Mouse (Mus musculus): ENCODE measurements around the gene Crybg2. TPM values are rescaled to one million over a fixed set of nuclear protein-coding genes. Genes with fewer than 3 reads are reported as not detected.

Gene Crybg2
- total RNA-seq, 2 experiments from 2014 or later, result 2.3 to 2.4 TPM

DNA sequence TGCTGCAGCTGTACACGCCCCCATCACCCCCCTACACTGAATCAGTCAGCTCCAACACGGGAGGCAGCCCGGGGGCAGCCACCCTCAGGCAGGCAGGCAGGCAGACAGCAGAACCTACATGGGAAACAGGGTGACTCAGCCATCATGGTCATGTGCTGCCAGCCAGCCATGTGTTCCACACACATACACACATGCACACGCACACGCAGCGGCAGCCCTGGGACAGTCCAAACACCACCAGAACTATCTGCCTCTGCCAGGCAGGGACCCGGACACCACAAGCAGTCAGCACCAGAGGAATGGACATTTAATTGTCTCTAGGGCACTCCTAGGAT lies 66.5 kb downstream of the Crybg2 start:
- TF ChIP-seq CTCF (IDR thresholded peaks at IDR 0.05), result no peak
- Histone ChIP-seq H3K27ac (peak overlapping the region; percentile 94), H3K4me3 (peak overlapping the region; percentile 89)
- peak; percentile 69 to 70 for DNase-seq (ENCODE audit: extremely low spot score in 1 of 2, low spot score in 2 of 2)
- intact Hi-C loops (cut with DNase I), result no loop called here

GRCm38 (mm10) chr4:134127793-134128192 lies 67.2 kb downstream of the Crybg2 start:
- intact Hi-C loops (cut with DNase I), result no loop called here
- Histone ChIP-seq H3K27ac (peak overlapping the region; percentile 94), H3K4me3 (peak overlapping the region; percentile 89)
- TF ChIP-seq CTCF (IDR thresholded peaks at IDR 0.05), result no peak
- peak in 1 of 2 experiments; percentile 19 for DNase-seq (ENCODE audit: extremely low spot score in 1 of 2, low spot score in 2 of 2)

DNA sequence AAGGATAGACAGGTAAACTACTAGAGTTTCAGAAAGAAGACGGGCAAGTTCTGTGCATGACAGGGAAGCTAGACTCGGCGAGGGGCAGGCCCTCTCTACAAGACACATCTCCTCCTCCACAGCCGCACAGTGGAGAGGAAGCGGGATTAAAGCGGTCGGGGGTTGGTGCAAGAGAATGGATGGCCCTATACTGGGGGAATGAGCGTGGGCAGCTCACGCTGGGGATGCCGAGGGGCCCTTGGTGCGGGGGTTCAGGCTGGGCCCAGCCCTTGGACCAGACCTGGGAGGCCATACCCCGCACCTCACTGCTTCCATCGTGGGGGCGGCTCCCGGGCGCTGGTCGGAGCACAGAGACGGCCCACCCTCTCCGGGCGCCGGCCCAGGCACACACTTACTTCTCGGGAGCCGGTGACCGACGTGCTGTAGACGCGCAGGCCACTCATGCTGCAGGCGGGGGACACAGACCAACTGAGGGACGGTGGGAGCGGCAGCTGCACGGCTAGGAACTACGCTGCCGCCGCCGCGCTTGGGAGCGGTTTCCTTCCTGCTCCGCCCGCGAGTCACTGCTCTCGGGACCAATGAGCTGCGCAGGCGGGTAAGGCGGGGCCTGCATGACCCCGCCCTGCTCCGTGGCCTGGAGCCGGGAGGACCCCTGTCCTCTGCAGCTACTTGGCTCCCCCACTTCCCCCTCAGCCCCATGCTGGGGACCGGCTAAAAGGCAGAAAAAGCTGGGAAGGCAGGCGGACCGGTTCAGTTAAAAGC lies 67.8 kb downstream of the Crybg2 start, which contains the start of gene Sh3bgrl3:
Gene Sh3bgrl3 (minus strand): TSS at position 569 of the 762 bp plus-strand sequence.
- Histone ChIP-seq H3K4me3 (peak within 1 kb of the TSS; percentile 89), H3K27ac (peak within 1 kb of the TSS; percentile 94)
- intact Hi-C loops (cut with DNase I), result no loop called here
- DNase-seq (ENCODE audit: extremely low spot score in 1 of 2, low spot score in 2 of 2), result peak; percentile 86 to 87
- TF ChIP-seq CTCF (IDR thresholded peaks at IDR 0.05), result no peak

GRCm38 (mm10) chr4:134128983-134129362 lies 68.4 kb downstream of the Crybg2 start:
- H3K4me3 ChIP-seq, result peak overlapping the region; percentile 89
- DNase-seq (ENCODE audit: extremely low spot score in 1 of 2, low spot score in 2 of 2), result no peak
- no peak for TF ChIP-seq CTCF (IDR thresholded peaks at IDR 0.05)
- intact Hi-C loops (cut with DNase I), result no loop called here
- peak overlapping the region; percentile 94 for H3K27ac ChIP-seq

DNA sequence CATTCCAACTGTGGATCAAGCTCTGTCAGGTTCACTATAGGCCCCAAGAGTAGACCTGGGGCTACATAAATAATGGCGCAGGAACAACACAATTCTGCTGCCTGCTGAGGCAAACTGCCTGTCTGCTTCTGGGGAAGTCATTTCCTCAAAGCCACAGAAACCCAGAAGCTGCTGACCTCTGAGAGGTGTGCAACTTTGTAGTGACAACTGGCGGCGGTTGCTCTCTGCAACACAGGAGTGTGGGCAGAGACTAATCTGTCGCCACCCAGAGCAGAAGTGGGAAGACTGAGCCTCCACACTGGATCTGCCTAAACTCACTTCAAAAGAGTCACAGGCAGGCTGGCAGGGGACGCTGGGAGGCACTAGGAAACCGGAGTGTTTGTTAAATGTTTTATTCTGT lies 68.9 kb downstream of the Crybg2 start:
- intact Hi-C loops (cut with DNase I), result no loop called here
- no peak for TF ChIP-seq CTCF (IDR thresholded peaks at IDR 0.05)
- Histone ChIP-seq H3K27ac (peak overlapping the region; percentile 94), H3K4me3 (peak overlapping the region; percentile 89)
- DNase-seq (ENCODE audit: extremely low spot score in 1 of 2, low spot score in 2 of 2), result peak in 1 of 2 experiments; percentile 25

- Histone ChIP-seq H3K4me3 (no peak overlapping the region), H3K27ac (no peak overlapping the region)
- DNase-seq (ENCODE audit: extremely low spot score in 1 of 2, low spot score in 2 of 2), result no peak
- intact Hi-C loops (cut with DNase I), result no loop called here
- TF ChIP-seq CTCF (IDR thresholded peaks at IDR 0.05), result no peak
These were observed 71.5 kb downstream of the Crybg2 start for GRCm38 (mm10) chr4:134132117-134132516.

DNA sequence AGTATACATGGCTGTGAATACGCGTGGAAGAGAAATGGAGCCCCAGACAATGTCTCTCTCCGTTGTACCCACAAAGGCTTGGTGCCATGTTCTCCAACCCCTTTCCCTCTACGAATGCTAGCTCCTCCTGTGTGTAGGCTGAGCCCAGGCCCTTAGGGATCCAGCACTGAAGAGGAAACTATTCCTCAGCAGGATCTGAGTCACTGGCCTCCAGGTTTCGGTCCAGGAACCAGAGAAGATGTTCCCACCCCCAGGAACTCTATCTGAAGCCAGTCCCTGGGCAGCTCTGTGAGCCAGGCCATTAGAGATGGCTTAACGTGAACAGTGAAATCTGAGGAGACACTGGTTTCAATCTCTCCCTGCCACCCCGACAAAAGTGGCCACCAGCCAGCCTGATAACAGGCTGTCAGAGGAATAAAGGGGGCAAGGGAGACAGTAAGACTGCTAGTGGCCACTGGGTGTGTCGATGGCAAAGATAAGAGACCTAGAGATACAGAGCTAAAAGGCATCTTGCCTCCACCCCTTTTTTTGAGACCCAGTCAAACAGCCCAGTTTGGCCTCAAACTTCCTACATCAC lies 72.0 kb downstream of the Crybg2 start:
- TF ChIP-seq CTCF (IDR thresholded peaks at IDR 0.05), result no peak
- intact Hi-C loops (cut with DNase I), result no loop called here
- H3K4me3 ChIP-seq, result no peak overlapping the region

DNA sequence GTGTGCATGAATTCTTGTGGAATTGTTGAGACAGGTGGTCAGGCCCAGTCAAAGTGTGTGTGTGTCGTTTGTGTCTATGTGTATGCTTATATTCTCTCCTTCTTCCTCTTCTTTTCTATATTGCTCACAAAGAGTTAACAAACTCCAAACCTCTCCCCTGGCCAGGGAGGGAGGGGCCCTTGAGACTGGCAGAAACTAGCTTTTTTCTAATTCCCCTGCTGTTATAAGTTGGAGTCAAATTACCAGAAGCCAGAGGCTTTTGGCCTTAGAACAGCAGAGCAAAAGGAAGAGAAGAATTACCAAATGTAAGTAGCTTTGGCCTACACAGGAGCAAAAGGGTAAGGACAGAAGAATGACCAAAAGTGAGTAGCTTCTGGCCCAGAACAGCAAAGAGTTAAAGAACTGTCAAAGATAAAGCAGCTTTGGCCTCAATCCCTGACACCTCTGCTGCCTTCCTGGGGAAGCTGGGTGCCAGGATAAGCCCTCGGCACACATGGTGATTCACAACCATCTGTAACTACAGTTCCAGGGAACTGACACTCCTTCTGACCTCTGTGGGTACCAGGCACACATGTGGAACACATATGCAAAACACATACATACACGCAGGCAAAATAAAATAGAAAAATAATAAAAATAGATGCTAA lies 75.8 kb downstream of the Crybg2 start:
- TF ChIP-seq CTCF (IDR thresholded peaks at IDR 0.05), result no peak
- intact Hi-C loops (cut with DNase I), result no loop called here
- DNase-seq (ENCODE audit: extremely low spot score in 1 of 2, low spot score in 2 of 2), result no peak
- no peak overlapping the region for H3K4me3 ChIP-seq
- no peak overlapping the region for H3K27ac ChIP-seq

More for the DNA sequence above, 72.0 kb downstream of the Crybg2 start:
- DNase-seq (ENCODE audit: extremely low spot score in 1 of 2, low spot score in 2 of 2), result no peak
- H3K27ac ChIP-seq, result no peak overlapping the region

DNA sequence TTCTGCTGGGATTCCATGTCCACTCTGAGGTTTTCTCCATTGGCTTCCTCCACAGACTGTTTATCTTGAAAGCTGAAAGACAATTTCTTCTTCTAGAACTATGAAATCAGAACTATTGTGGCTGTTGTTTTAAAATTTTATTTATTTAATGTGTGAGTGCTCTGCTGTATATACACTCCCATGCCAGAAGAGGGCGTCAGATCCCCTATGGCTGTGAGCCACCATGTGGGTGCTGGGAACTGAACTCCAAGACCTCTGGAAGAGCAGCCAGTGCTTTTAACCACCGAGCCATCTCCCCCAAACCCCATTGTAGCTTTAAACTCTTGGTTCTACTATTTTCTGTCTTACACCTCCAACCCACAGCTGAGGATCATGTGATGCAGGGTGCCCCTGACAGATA lies 78.2 kb downstream of the Crybg2 start:
- peak; percentile 2 for TF ChIP-seq CTCF (IDR thresholded peaks at IDR 0.05)
- no peak for DNase-seq (ENCODE audit: extremely low spot score in 1 of 2, low spot score in 2 of 2)
- Histone ChIP-seq H3K27ac (no peak overlapping the region), H3K4me3 (no peak overlapping the region)
- intact Hi-C loops (cut with DNase I), result no loop called here

Other genes starting within 250 kb of the Crybg2 start
- 10 to 100 TPM; 11.8 to 12.6 TPM for gene Rps6ka1, start 173.0 kb upstream of the Crybg2 start, total RNA-seq (2021)
- gene Hmgn2, start 92.2 kb upstream of the Crybg2 start, total RNA-seq (2021), result 10 to 100 TPM; 87.8 to 99.8 TPM
- gene Dhdds, start 59.9 kb upstream of the Crybg2 start, total RNA-seq (2021), result 10 to 100 TPM; 61.4 to 62.2 TPM
- gene Lin28a, start 42.0 kb upstream of the Crybg2 start, total RNA-seq (2021), result not detected
- gene Zfp683, start 7.0 kb upstream of the Crybg2 start, total RNA-seq (2021), result not detected
- gene Cd52, start 34.3 kb downstream of the Crybg2 start, total RNA-seq (2021), result 1 to 10 TPM; 2.6 to 3.3 TPM
- 10 to 100 TPM; 39.7 to 47.1 TPM for gene Ubxn11, start 41.8 kb downstream of the Crybg2 start, total RNA-seq (2021)
- gene Sh3bgrl3, start 68.0 kb downstream of the Crybg2 start, total RNA-seq (2021), result 100 to 1,000 TPM; 185 to 191 TPM
- 10 to 100 TPM; 14.9 to 16.5 TPM for gene Cep85, start 126.3 kb downstream of the Crybg2 start, total RNA-seq (2021)
- not detected for gene Gm7534, start 142.2 kb downstream of the Crybg2 start, total RNA-seq (2021)
- gene Catsper4, start 166.6 kb downstream of the Crybg2 start, total RNA-seq (2021), result not detected
- under 1 TPM; 0.32 to 0.58 TPM for gene Cnksr1, start 177.6 kb downstream of the Crybg2 start, total RNA-seq (2021)
- gene E130218I03Rik, start 182.8 kb downstream of the Crybg2 start, total RNA-seq (2021), result not detected
- 10 to 100 TPM; 11.6 to 12.9 TPM for gene Zfp593, start 184.8 kb downstream of the Crybg2 start, total RNA-seq (2021)
- gene Gm30191, start 186.1 kb downstream of the Crybg2 start, total RNA-seq (2021), result not detected
- 1 to 10 TPM; 3.0 to 3.6 TPM for gene Grrp1, start 193.3 kb downstream of the Crybg2 start, total RNA-seq (2021)
- 10 to 100 TPM; 17.5 to 20.4 TPM for gene Pdik1l, start 227.1 kb downstream of the Crybg2 start, total RNA-seq (2021)

All from left cerebral cortex, adult 2 months (tissue).